Mouse (Mus musculus) stomach, adult 2 months (tissue): ENCODE results near the gene Styk1. TPM values are rescaled to one million over a fixed set of nuclear protein-coding genes. Genes with fewer than 3 reads are reported as not detected.

ENCODE experiments used
- polyA plus RNA-seq: library from polyadenylated mRNA; depleted of rRNA; stranded (reverse); fragments of >200 nt; gene quantifications from 2 replicates; pipeline ENCODE4 v1.2.3, GENCODE M21; 2012; rRNA removed

Styk1 gene
- polyA plus RNA-seq, result 8.4 and 10.7 TPM in 2 replicates

GRCm38 (mm10) chr6:131353352-131353919 lies at the start of gene Styk1:
Gene Styk1, minus strand, starts transcription at chr6:131353597.

GRCm38 (mm10) chr6:131388040-131389021 lies 34.9 kb upstream of the Styk1 start, which contains the start of gene Ybx3:
Gene Ybx3, minus strand, starts transcription at chr6:131388476.

GRCm38 (mm10) chr6:131292991-131293788 lies 60.2 kb downstream of the Styk1 start, which contains the start of gene Magohb:
Gene Magohb, minus strand, starts transcription at chr6:131293244.

Other genes with a start within 250 kb of the Styk1 start
- gene Klra2, start 106.2 kb downstream of the Styk1 start, polyA plus RNA-seq, result 0.03 TPM in 1 of 2 replicates, not detected in the other
- gene Magohb, start 60.4 kb downstream of the Styk1 start, polyA plus RNA-seq, result 0.16 TPM in 1 of 2 replicates, not detected in the other
- 72.3 and 113 TPM in 2 replicates for gene Ybx3, start 34.9 kb upstream of the Styk1 start, polyA plus RNA-seq
- not detected in 2 replicates for gene 5430401F13Rik, start 132.8 kb upstream of the Styk1 start, polyA plus RNA-seq
- gene Gm6619, start 132.8 kb upstream of the Styk1 start, polyA plus RNA-seq, result not detected in 2 replicates